Mouse (Mus musculus): ENCODE data around the gene Magee2.
A peak's percentile ranks its signal among the peaks of the same experiment; 100 is the strongest.
"Not testable (repeated sequence)": the region's sequence is repeated elsewhere in the genome, so short reads cannot be mapped to it uniquely, and the experiment has no call there.

Magee2 gene

GRCm38 (mm10) chrX:104856751-104857341 is at the start of gene Magee2:
TSS of gene Magee2 (minus strand) at chrX:104857267.
- peak in 1 of 2 experiments; percentile 13 for DNase-seq (ENCODE audit: low spot score in 2 of 2)

GRCm38 (mm10) chrX:104853610-104854009 is 3.5 kb downstream of the Magee2 start:
- DNase-seq (ENCODE audit: low spot score in 2 of 2) = no peak

- DNase-seq (ENCODE audit: low spot score in 2 of 2) = not testable (repeated sequence)
These were observed 39.5 kb downstream of the Magee2 start for GRCm38 (mm10) chrX:104817583-104817982.

GRCm38 (mm10) chrX:104816987-104817386 is 40.1 kb downstream of the Magee2 start:
- DNase-seq (ENCODE audit: low spot score in 2 of 2) = not testable (repeated sequence)

- not testable (repeated sequence) for DNase-seq (ENCODE audit: low spot score in 2 of 2)
These were observed 43.4 kb downstream of the Magee2 start for GRCm38 (mm10) chrX:104813704-104814103.

Data from spleen, postnatal 4 days (tissue).